Mouse (Mus musculus) forebrain, embryonic 12.5 days (tissue): ENCODE measurements around the gene Hoxb3. TPM values are rescaled to one million over a fixed set of nuclear protein-coding genes. Genes with fewer than 3 reads are reported as not detected.

Source experiments
- ATAC-seq: fragments of 200-750 bp; cut with Nextera tagmentation; 2 replicates; pipeline ENCODE4 v1.8.0; 2017; ENCODE audit warnings: moderate TSS enrichment; ENCODE audit not compliant: low FRiP score
- H3K27ac ChIP-seq: fragments of 300-500 bp; sonication (generic); 2 replicates; pipeline ENCODE4 v1.5.1; 2016; ENCODE audit warnings: mild to moderate bottlenecking
- H3K27me3 ChIP-seq: fragments of 300-500 bp; sonication (generic); 2 replicates; pipeline ENCODE4 v1.6.1; 2016; ENCODE audit warnings: mild to moderate bottlenecking
- H3K36me3 ChIP-seq: fragments of 300-500 bp; sonication (generic); replicated peaks from 2 replicates; pipeline ENCODE4 v1.6.1; 2016; ENCODE audit warnings: mild to moderate bottlenecking
- H3K4me1 ChIP-seq: fragments of 300-500 bp; sonication (generic); 2 replicates; pipeline ENCODE4 v1.6.1; 2016
- H3K4me2 ChIP-seq: fragments of 300-500 bp; sonication (generic); 2 replicates; pipeline ENCODE4 v1.6.1; 2016; ENCODE audit warnings: mild to moderate bottlenecking, moderate library complexity
- H3K4me3 ChIP-seq: fragments of 300-500 bp; sonication (generic); replicated peaks from 2 replicates; pipeline ENCODE4 v1.5.1; 2016; ENCODE audit warnings: mild to moderate bottlenecking
- H3K9ac ChIP-seq: fragments of 300-500 bp; sonication (generic); 2 replicates; pipeline ENCODE4 v1.6.1; 2016; ENCODE audit warnings: mild to moderate bottlenecking
- H3K9me3 ChIP-seq: fragments of 300-500 bp; sonication (generic); 2 replicates; pipeline ENCODE4 v1.6.1; 2016
- WGBS: fragments of 180-500 bp; shearing (Covaris S2); methylation state at CpG from one replicate; pipeline ENCODE4 v1.1.7; 2016; 5-methylcytosine and 5-hydroxymethylcytosine counted together
- polyA plus RNA-seq: library from polyadenylated mRNA; unstranded; fragments of >200 nt; fragmentation: Nextera tagmentation; extraction: Ambion mirVana; gene quantifications from 2 replicates; pipeline ENCODE4 v1.2.1, GENCODE M21; 2016

Gene Hoxb3
- polyA plus RNA-seq, 1 experiment from 2014 or later = not detected

DNA sequence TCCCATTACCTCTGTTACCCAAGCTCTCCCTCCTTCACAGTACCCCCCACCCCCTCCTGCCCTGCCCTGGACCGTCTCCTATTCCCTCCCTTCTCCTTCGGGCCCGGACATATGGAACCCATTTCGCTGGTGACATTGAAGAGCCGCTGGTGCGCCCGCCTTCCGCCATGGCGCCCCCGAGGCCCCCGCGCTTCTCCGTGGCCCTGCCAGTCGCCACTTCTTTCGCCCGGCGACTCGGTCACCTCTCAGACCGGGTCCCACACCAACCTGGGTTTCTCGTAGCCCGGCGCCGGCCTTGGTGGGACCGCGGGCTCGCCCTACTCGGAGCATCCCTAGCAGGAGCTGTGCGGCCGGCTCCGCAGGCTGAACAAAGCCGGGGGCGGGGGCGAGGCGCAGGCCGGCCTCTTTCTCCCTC lies 9.5 kb downstream of the Hoxb3 start:
- no peak for ATAC-seq
- Histone ChIP-seq H3K4me2 (no peak overlapping the region), H3K36me3 (no peaks in the 10 kb centered on the region), H3K9me3 (no peaks in the 10 kb centered on the region), H3K4me3 (no peak overlapping the region), H3K27me3 (peaks cover 100% of the 10 kb centered on the region), H3K27ac (no peak overlapping the region), H3K4me1 (no peaks in the 10 kb centered on the region), H3K9ac (no peak overlapping the region)
- under 1% methylated on average over 35 of the region's 35 CpGs for WGBS

DNA sequence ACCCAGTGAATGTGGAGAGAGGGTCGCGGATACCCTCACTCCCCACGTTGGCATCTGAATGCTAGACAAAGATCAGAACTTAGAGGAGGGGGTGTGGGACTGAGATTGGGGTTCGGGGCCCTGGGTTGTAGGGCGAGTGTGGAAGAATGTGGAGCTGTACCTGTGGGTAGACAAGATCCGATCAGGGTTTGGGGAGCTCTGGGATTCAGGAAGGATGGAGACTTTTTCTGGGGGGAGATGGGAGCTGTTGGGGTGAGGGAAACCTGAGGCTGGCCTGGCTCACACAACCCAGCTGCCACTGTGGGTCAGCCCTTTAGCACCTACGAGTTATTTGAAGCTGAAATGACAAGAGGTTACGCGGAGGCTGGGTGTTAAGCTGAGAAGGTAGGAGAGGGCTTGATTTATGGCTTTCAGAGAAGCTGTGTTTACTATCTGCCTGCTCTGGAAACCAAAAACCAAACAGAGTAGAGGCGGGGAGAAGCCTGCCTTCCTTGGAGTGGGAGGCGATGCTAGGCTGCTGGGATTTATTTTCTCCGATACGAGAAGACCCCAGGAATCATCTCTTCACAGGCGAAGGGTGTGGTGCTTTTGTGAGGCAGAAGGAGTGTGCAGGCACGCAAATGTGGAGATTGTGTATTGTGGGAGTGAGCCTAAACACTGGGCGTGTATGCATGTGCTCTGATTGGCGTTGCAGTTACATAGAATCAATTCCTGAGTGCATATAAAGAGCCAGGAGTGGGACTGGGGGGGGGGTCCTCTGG lies 10.3 kb downstream of the Hoxb3 start:
- H3K9ac ChIP-seq = no peak overlapping the region
- ATAC-seq = no peak
- H3K36me3 ChIP-seq = no peaks in the 10 kb centered on the region
- H3K9me3 ChIP-seq = no peaks in the 10 kb centered on the region
- no peaks in the 10 kb centered on the region for H3K4me1 ChIP-seq
- no peak overlapping the region for H3K27ac ChIP-seq
- peaks cover 100% of the 10 kb centered on the region for H3K27me3 ChIP-seq
- no peak overlapping the region for H3K4me2 ChIP-seq
- no peak overlapping the region for H3K4me3 ChIP-seq
- 2% methylated on average over 17 of the region's 17 CpGs for WGBS

- H3K4me3 ChIP-seq = no peak overlapping the region
- no peaks in the 10 kb centered on the region for H3K36me3 ChIP-seq
- WGBS = 12% methylated on average over 2 of the region's 2 CpGs
- no peak for ATAC-seq
- no peak overlapping the region for H3K9ac ChIP-seq
- peaks cover 100% of the 10 kb centered on the region for H3K27me3 ChIP-seq
- no peaks in the 10 kb centered on the region for H3K4me1 ChIP-seq
- no peaks in the 10 kb centered on the region for H3K9me3 ChIP-seq
- H3K4me2 ChIP-seq = no peak overlapping the region
- H3K27ac ChIP-seq = no peak overlapping the region
Measured at GRCm38 (mm10) chr11:96334002-96334364, 10.9 kb downstream of the Hoxb3 start.

DNA sequence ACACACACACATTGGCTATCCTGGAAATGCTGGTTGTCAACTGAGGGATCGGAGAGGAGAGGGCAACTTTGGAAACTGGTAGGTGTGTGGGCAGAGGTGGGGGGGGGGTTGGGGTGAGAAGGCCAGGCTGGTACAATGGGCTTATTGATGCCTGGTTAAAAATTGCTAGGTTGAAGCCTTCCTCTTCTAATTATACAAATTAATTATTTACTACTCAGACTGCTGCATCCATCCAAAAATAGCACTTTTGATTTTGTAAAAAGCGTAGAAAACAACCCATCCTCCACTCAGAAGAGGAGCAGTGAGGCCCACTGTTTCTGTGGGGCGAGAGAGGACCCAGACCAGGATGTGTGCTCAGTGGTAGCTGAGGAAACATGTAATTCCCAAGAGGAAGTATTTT lies 11.9 kb downstream of the Hoxb3 start:
- H3K9ac ChIP-seq = no peak overlapping the region
- 22% methylated on average over 3 of the region's 3 CpGs for WGBS
- H3K4me1 ChIP-seq = no peaks in the 10 kb centered on the region
- no peak overlapping the region for H3K4me2 ChIP-seq
- H3K27me3 ChIP-seq = peaks cover 100% of the 10 kb centered on the region
- H3K4me3 ChIP-seq = no peak overlapping the region
- no peaks in the 10 kb centered on the region for H3K9me3 ChIP-seq
- no peaks in the 10 kb centered on the region for H3K36me3 ChIP-seq
- H3K27ac ChIP-seq = no peak overlapping the region
- no peak for ATAC-seq

GRCm38 (mm10) chr11:96336597-96336996 lies 13.5 kb downstream of the Hoxb3 start:
- 0% methylated on average over 2 of the region's 2 CpGs for WGBS
- Histone ChIP-seq H3K4me1 (no peaks in the 10 kb centered on the region), H3K4me3 (no peak overlapping the region), H3K36me3 (no peaks in the 10 kb centered on the region), H3K27me3 (peaks cover 100% of the 10 kb centered on the region), H3K9me3 (no peaks in the 10 kb centered on the region), H3K4me2 (no peak overlapping the region), H3K27ac (no peak overlapping the region), H3K9ac (no peak overlapping the region)
- ATAC-seq = no peak

GRCm38 (mm10) chr11:96337026-96337425 lies 13.9 kb downstream of the Hoxb3 start:
- Histone ChIP-seq H3K27ac (no peak overlapping the region), H3K36me3 (no peaks in the 10 kb centered on the region), H3K9ac (no peak overlapping the region), H3K9me3 (no peaks in the 10 kb centered on the region), H3K4me1 (no peaks in the 10 kb centered on the region), H3K4me2 (no peak overlapping the region), H3K27me3 (peaks cover 100% of the 10 kb centered on the region), H3K4me3 (no peak overlapping the region)
- WGBS = 0% methylated on average over 6 of the region's 6 CpGs
- no peak for ATAC-seq

- Histone ChIP-seq H3K9ac (no peak overlapping the region), H3K27ac (no peak overlapping the region), H3K9me3 (no peaks in the 10 kb centered on the region), H3K36me3 (no peaks in the 10 kb centered on the region), H3K4me2 (no peak overlapping the region), H3K4me3 (no peak overlapping the region), H3K4me1 (no peaks in the 10 kb centered on the region), H3K27me3 (peaks cover 100% of the 10 kb centered on the region)
- WGBS = 9% methylated on average over 7 of the region's 7 CpGs
- ATAC-seq = no peak
Measured at GRCm38 (mm10) chr11:96338957-96339855, 16.1 kb downstream of the Hoxb3 start.

- Histone ChIP-seq H3K27ac (no peak overlapping the region), H3K4me3 (no peak overlapping the region), H3K36me3 (no peaks in the 10 kb centered on the region), H3K9me3 (no peaks in the 10 kb centered on the region), H3K4me2 (no peak overlapping the region), H3K27me3 (peaks cover 100% of the 10 kb centered on the region), H3K9ac (no peak overlapping the region), H3K4me1 (peaks cover 3% of the 10 kb centered on the region)
- under 1% methylated on average over 31 of the region's 36 CpGs for WGBS
- no peak for ATAC-seq
Measured at GRCm38 (mm10) chr11:96340698-96341365, 17.7 kb downstream of the Hoxb3 start.

DNA sequence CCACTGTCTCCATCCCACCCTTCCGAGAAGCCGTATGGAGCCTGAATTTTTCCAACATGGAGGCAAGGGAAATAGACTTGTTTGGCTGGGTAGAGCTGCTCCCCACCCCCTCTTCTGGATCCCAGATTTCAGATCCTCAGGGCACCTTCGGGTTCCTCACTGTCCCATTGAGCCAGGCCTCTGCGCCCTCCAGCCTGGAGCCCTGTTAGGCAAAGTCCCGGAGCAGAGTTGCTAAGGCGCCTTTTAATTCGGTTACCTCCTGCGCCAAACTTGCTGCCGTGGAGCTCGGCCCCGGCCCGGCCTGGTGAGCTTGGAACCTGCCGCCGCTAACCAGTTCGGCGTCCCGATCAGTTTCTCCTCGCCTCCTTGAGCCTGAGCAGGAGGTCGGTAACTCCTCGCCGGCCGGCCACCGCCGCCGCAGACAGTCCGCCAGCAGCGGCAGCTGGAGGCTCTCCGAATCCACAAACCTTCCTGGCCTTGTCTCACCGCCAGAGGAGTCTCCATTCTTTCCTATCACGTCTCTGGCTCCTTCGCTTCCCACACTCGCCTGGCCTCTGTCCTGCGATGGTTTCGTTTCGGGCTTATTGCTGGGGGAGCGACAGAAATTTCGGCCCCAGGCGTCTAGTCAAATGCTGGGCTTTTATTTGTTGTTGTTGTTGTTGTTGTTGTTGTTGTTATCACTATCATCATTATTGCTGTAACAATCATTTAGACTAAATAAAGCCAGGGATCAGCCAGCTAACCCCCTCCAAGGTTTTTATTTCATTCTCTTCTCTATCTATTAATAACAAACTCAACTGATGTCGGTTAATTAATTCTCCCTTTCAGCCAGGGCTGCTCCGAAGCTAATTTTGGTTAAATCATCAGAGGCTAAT lies 18.8 kb downstream of the Hoxb3 start:
- H3K4me1 ChIP-seq = peaks cover 3% of the 10 kb centered on the region
- H3K9ac ChIP-seq = no peak overlapping the region
- H3K27me3 ChIP-seq = peaks cover 100% of the 10 kb centered on the region
- H3K27ac ChIP-seq = no peak overlapping the region
- H3K36me3 ChIP-seq = no peaks in the 10 kb centered on the region
- under 1% methylated on average over 40 of the region's 40 CpGs for WGBS
- H3K4me2 ChIP-seq = no peak overlapping the region
- no peak for ATAC-seq
- no peak overlapping the region for H3K4me3 ChIP-seq
- no peaks in the 10 kb centered on the region for H3K9me3 ChIP-seq

- Histone ChIP-seq H3K4me1 (peaks cover 3% of the 10 kb centered on the region), H3K9ac (no peak overlapping the region), H3K4me2 (no peak overlapping the region), H3K27me3 (peaks cover 98% of the 10 kb centered on the region), H3K4me3 (no peak overlapping the region), H3K36me3 (no peaks in the 10 kb centered on the region), H3K27ac (no peak overlapping the region), H3K9me3 (no peaks in the 10 kb centered on the region)
- no peak for ATAC-seq
- under 1% methylated on average over 4 of the region's 4 CpGs for WGBS
Measured at GRCm38 (mm10) chr11:96342576-96342930, 19.4 kb downstream of the Hoxb3 start.

- Histone ChIP-seq H3K4me2 (no peak overlapping the region), H3K4me3 (no peak overlapping the region), H3K4me1 (peaks cover 3% of the 10 kb centered on the region), H3K27me3 (peaks cover 97% of the 10 kb centered on the region), H3K27ac (no peak overlapping the region), H3K36me3 (no peaks in the 10 kb centered on the region), H3K9me3 (no peaks in the 10 kb centered on the region), H3K9ac (no peak overlapping the region)
- ATAC-seq = no peak
- 0% methylated on average over 2 of the region's 2 CpGs for WGBS
Measured at GRCm38 (mm10) chr11:96343206-96343745, 20.1 kb downstream of the Hoxb3 start.
